Mouse (Mus musculus) macrophage (primary cell): Measurements from ENCODE around the gene Rars. TPM values are rescaled to one million over a fixed set of nuclear protein-coding genes. Genes with fewer than 3 reads are reported as not detected.
"Not testable (repeated sequence)": the region's sequence is repeated elsewhere in the genome, so short reads cannot be mapped to it uniquely, and the experiment has no call there.

Experiments used
- H3K27ac ChIP-seq: fragments of 350-480 bp; formaldehyde crosslinking; 2 replicates; pipeline ENCODE4 v1.9.0; 2021
- H3K36me3 ChIP-seq: fragments of 350-480 bp; formaldehyde crosslinking; 2 replicates; pipeline ENCODE4 v1.9.0; 2021; ENCODE audit errors: inconsistent target
- H3K4me3 ChIP-seq: fragments of 350-480 bp; formaldehyde crosslinking; 2 replicates; pipeline ENCODE4 v1.9.0; 2021; ENCODE audit errors: inconsistent target
- H3K79me2 ChIP-seq: fragments of 350-480 bp; formaldehyde crosslinking; 2 replicates; pipeline ENCODE4 v1.9.0; 2021; ENCODE audit errors: inconsistent target
- WGBS: methylation state at CpG from one replicate; pipeline ENCODE4 v1.1.7; 2026; ENCODE audit warnings: inconsistent platforms; ENCODE audit not compliant: missing documents; 5-methylcytosine and 5-hydroxymethylcytosine counted together
- polyA plus RNA-seq: library from polyadenylated mRNA; stranded (reverse); fragments of 250-400 nt; gene quantifications from 3 replicates; pipeline ENCODE4 v1.2.4, GENCODE M21; 2018; ENCODE audit warnings: inconsistent platforms

Gene Rars
- polyA plus RNA-seq, 1 experiment from 2014 or later: 102 TPM

GRCm38 (mm10) chr11:35801332-35801731 is 33.0 kb downstream of the Rars start:
- no peaks in the 10 kb centered on the region for H3K36me3 ChIP-seq
- H3K4me3 ChIP-seq: no peak overlapping the region
- H3K27ac ChIP-seq: no peak overlapping the region
- 88% methylated on average over 5 of the region's 5 CpGs for WGBS
- H3K79me2 ChIP-seq: no peaks in the 10 kb centered on the region

GRCm38 (mm10) chr11:35798874-35799273 is 35.4 kb downstream of the Rars start, which contains the start of gene Fbll1:
Gene Fbll1 (minus strand): TSS chr11:35798884.
- WGBS: 21% methylated on average over 11 of the region's 11 CpGs
- H3K36me3 ChIP-seq: no peaks in the 10 kb centered on the region
- H3K4me3 ChIP-seq: no peak within 1 kb of the TSS
- no peaks in the 10 kb centered on the region for H3K79me2 ChIP-seq
- no peak within 1 kb of the TSS for H3K27ac ChIP-seq

- no peak overlapping the region for H3K27ac ChIP-seq
- H3K4me3 ChIP-seq: no peak overlapping the region
- H3K79me2 ChIP-seq: no peaks in the 10 kb centered on the region
- 5% methylated on average over 23 of the region's 23 CpGs for WGBS
- H3K36me3 ChIP-seq: no peaks in the 10 kb centered on the region
Observed at GRCm38 (mm10) chr11:35798495-35798820, 35.8 kb downstream of the Rars start.

DNA sequence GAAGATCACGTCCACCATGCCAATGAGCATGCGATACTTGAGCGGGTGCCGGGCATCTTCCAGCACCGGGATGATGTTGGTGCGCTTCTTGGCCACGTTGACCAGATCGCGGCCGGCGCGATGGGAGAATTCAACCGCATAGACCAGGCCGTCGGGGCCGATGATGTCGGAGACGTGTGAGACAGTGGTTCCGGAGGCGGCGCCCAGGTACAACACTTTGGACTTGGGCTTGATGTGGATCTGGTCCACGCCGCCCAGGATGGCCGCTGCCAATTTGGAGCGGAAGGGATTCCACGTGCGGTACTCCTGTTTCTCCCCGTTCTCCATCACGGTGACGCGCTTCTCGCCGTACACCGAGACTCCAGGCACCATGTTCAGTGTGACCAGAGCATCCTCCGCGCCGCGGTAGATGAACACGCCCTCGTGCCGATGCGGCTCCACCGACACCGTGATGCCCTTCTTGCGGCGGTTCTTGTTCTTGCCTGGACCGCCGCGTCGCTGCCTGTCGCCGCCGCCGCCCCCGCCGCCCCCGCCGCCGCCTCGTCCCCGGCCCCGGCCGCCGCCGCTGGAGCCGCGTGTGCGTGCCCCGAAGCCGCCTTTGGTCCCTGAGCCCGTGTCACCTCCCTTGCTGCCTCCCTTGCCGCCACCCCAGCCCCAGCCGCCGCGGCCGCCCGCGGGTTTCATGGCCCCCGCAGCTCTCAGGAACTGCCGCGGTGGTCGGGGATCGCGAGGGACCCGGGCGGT is 36.4 kb downstream of the Rars start:
- Histone ChIP-seq H3K27ac (no peak overlapping the region), H3K4me3 (no peak overlapping the region), H3K79me2 (no peaks in the 10 kb centered on the region), H3K36me3 (no peaks in the 10 kb centered on the region)
- 8% methylated on average over 52 of the region's 86 CpGs for WGBS

DNA sequence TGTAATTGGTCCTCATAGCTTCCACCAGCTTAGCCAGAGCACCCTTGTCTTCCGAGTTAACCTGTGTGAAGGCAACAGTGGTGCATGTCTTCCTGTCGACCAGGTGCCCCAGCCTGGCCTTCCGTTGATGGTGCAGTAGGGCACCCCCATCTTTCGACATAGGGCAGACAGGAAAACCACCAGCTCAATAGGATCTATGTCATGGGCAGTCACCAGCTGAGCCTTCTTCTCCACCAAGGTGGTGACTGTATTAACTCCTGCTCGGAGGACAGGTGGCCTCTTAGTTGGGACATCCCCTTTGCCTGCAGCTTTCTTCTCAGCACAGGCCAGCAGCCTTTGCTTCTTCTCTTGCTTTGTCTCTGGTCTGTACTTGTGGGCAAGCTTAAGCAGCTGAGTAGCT is 41.5 kb downstream of the Rars start:
- 69% methylated on average over 5 of the region's 5 CpGs for WGBS
- not testable (repeated sequence) for H3K27ac ChIP-seq, H3K79me2 ChIP-seq, H3K4me3 ChIP-seq
- H3K36me3 ChIP-seq: peaks cover 24% of the 10 kb centered on the region; the same call in 1 of the 2 replicates

DNA sequence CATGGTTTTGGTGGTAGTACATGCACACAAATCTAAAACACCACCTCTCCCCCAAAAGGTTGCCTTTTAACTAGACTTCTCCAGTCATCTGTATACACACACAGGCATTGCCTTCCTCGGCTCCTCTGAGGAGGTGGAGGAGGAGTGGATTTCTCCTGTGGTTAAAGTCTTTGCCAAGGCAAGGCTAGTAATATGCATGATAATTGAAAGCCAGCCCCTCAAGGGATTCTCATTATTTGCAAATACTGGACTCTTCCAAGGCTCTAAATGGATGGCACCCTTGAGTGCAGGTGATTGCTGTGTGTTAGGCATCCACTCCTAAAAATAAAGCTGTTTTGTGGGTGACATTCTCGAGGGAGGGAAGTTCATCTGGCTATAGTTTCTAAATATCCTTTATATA is 45.9 kb downstream of the Rars start:
- H3K27ac ChIP-seq: no peak overlapping the region
- H3K36me3 ChIP-seq: peaks cover 58% of the 10 kb centered on the region
- 87% methylated on average over 2 of the region's 2 CpGs for WGBS
- H3K79me2 ChIP-seq: no peaks in the 10 kb centered on the region
- no peak overlapping the region for H3K4me3 ChIP-seq

GRCm38 (mm10) chr11:35784537-35784936 is 49.8 kb downstream of the Rars start:
- H3K79me2 ChIP-seq: peaks cover 12% of the 10 kb centered on the region; the same call in 1 of the 2 replicates
- 100% methylated on average over 2 of the region's 4 CpGs for WGBS
- peaks cover 75% of the 10 kb centered on the region for H3K36me3 ChIP-seq
- H3K4me3 ChIP-seq: no peak overlapping the region
- no peak overlapping the region for H3K27ac ChIP-seq

GRCm38 (mm10) chr11:35784002-35784401 is 50.3 kb downstream of the Rars start:
- Histone ChIP-seq H3K36me3 (peaks cover 80% of the 10 kb centered on the region), H3K79me2 (peaks cover 17% of the 10 kb centered on the region; the same call in 1 of the 2 replicates), H3K4me3 (no peak overlapping the region), H3K27ac (no peak overlapping the region)
- WGBS: 100% methylated on average over 3 of the region's 3 CpGs

DNA sequence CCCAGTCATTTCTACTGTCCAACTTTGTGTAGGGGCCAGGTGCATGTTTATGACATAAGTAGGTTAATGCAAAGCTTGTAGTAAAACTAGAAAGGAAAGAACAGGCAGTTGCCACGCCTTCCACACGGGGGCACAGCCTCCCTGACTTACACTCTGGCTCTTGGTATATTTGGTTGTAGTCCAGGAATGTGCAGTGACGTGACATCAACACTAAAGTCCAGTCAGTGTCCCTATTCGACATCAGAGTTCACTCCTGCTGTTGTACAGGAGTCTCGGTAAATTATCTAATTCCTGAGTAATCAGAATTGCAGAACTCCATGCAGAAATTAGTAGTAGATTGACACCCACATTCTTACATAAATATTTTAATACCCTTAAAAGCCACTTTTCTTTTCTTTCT is 51.3 kb downstream of the Rars start:
- H3K27ac ChIP-seq: no peak overlapping the region
- H3K36me3 ChIP-seq: peaks cover 82% of the 10 kb centered on the region
- 93% methylated on average over 5 of the region's 5 CpGs for WGBS

DNA sequence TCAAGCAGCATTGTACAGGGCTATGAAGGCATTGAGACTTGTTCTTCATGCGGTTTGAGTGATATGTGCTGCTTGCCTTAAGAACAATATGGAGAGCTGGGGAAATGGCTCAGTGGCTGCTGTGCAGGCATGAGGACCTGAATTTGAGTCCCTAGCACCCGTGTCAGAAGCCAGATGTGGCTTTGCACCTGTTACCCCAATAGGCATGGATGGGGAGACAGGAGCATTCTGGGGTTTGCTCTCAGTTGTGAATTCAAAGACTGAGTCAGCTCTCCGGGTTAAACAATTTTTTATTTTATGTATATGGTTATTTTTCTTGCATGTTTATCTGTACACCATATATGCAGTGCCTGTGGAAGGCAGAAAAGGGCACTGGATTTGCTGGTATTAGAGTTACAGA is 51.9 kb downstream of the Rars start:
- Histone ChIP-seq H3K79me2 (peaks cover 33% of the 10 kb centered on the region; the same call in 1 of the 2 replicates), H3K4me3 (no peak overlapping the region), H3K27ac (no peak overlapping the region), H3K36me3 (peaks cover 82% of the 10 kb centered on the region)
- WGBS: 97% methylated on average over 3 of the region's 3 CpGs

More for the DNA sequence above, 51.3 kb downstream of the Rars start:
- peaks cover 27% of the 10 kb centered on the region; the same call in 1 of the 2 replicates for H3K79me2 ChIP-seq
- H3K4me3 ChIP-seq: no peak overlapping the region

- no peak overlapping the region for H3K4me3 ChIP-seq
- peaks cover 74% of the 10 kb centered on the region for H3K36me3 ChIP-seq
- H3K79me2 ChIP-seq: peaks cover 54% of the 10 kb centered on the region
- 97% methylated on average over 3 of the region's 3 CpGs for WGBS
- H3K27ac ChIP-seq: no peak overlapping the region
Observed at GRCm38 (mm10) chr11:35780336-35780735, 54.0 kb downstream of the Rars start.

DNA sequence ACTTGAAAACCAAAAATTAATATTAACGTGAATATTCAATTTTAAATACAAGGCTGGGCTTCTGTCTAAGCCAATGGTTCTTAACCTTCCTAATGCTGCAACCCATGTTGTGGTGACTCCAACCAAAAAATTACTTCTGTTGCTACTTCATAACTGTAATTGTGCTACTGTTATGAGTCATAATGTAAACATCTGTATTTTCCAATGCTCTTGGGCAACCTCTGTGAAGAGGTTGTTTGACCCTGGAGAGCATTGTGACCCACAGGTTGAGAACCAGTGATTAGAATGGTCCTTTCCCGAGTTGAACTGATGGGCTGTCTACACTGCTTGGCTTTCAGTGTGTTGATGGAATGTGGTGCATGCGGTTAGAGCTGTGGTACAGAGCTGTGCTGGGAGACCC is 57.9 kb downstream of the Rars start:
- H3K79me2 ChIP-seq: peaks cover 93% of the 10 kb centered on the region
- H3K36me3 ChIP-seq: peaks cover 36% of the 10 kb centered on the region
- H3K27ac ChIP-seq: no peak overlapping the region
- WGBS: 95% methylated on average over 3 of the region's 3 CpGs
- no peak overlapping the region for H3K4me3 ChIP-seq

- H3K4me3 ChIP-seq: no peak overlapping the region
- 94% methylated on average over 3 of the region's 3 CpGs for WGBS
- H3K79me2 ChIP-seq: peaks cover 100% of the 10 kb centered on the region
- no peak overlapping the region for H3K27ac ChIP-seq
- peaks cover 34% of the 10 kb centered on the region for H3K36me3 ChIP-seq
Observed at GRCm38 (mm10) chr11:35775606-35776005, 58.7 kb downstream of the Rars start.

DNA sequence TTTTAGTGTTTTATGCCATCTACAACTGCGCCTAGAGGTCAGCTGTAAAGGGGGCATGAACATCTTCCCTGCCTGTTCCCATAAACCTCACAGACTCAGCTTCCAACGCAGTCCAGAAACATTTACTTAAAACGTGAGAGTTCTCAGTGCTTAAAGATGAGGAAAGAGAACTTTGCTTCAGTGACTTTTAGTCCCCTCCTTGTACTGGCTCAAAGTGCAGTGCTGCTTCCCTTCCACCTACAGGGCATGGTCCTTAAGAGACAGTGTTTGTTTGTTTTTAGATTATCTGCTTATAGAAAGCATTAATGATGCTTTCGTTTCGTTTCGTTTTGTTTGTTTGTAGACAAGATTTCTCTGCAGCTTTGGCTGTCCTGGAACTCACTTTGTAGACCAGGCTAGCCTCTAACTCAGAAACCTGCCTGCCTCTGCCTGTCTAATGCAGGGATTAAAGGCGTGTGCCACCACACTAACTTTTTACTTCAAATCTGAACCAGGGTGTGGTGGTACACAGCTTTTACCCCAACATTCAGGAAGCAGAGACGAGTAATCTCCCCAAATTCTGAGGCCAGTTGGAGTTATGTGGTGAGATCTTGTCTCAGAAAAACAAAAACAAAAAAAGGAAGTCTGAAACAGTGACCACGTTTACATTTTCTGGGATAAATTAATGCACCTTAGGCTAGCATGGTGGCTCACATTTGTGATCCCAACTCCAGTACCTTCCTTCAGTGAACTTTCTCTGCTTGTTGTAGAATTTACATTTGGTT is 63.4 kb downstream of the Rars start:
- H3K27ac ChIP-seq: peak overlapping the region; percentile 65
- peak overlapping the region; percentile 85 for H3K4me3 ChIP-seq
- peaks cover 62% of the 10 kb centered on the region for H3K79me2 ChIP-seq
- WGBS: 37% methylated on average over 9 of the region's 9 CpGs
- H3K36me3 ChIP-seq: no peaks in the 10 kb centered on the region

GRCm38 (mm10) chr11:35769746-35770437 is 64.4 kb downstream of the Rars start:
- H3K36me3 ChIP-seq: no peaks in the 10 kb centered on the region
- 1% methylated on average over 31 of the region's 41 CpGs for WGBS
- peak overlapping the region; percentile 65 for H3K27ac ChIP-seq
- H3K4me3 ChIP-seq: peak overlapping the region; percentile 85
- H3K79me2 ChIP-seq: peaks cover 52% of the 10 kb centered on the region
